Mouse (Mus musculus) MEL (cell line): ENCODE measurements at regions not wholly inside any gene's neighbourhood (a gene's known extent, or its start where the extent isn't known, plus 50 kb on each side); places are given as distances from the start of the nearest gene placed in this dataset.
A peak's percentile ranks its signal among the peaks of the same experiment; 100 is the strongest.

Experiments used
- DNase-seq: peaks from one replicate; pipeline ENCODE4 v3.0.0; 2011; ENCODE audit warnings: low read depth, low spot score
- H3K27ac ChIP-seq: 2 replicates; pipeline ENCODE4 v1.5.1; 2012; ENCODE audit warnings: low read depth, mild to moderate bottlenecking, control low read depth, low read length, moderate library complexity; ENCODE audit not compliant: control insufficient read depth
- H3K27me3 ChIP-seq, 2 experiments: fragments of 150-350 bp in 1 of 2; sonication (generic) in 1 of 2; 2 replicates each; pipeline ENCODE4 v1.6.1; 2012; ENCODE audit warnings: low read length in 2 of 2, mild to moderate bottlenecking in 2 of 2, improper control_type of control experiment in 1 of 2, moderate library complexity in 1 of 2; ENCODE audit not compliant: insufficient read depth in 2 of 2, control insufficient read depth in 1 of 2
- H3K36me3 ChIP-seq, 2 experiments: 2 replicates each; pipeline ENCODE4 v1.6.1; 2012 to 2014; ENCODE audit warnings: low read length in 2 of 2, improper control_type of control experiment in 1 of 2, inconsistent platforms in 1 of 2, mild to moderate bottlenecking in 1 of 2; ENCODE audit not compliant: insufficient read depth in 2 of 2, control insufficient read depth in 1 of 2
- H3K4me1 ChIP-seq, 2 experiments: fragments of 150-350 bp in 1 of 2; sonication (generic) in 1 of 2; 2 replicates each; pipeline ENCODE4 v1.6.1; 2012; ENCODE audit warnings: low read length in 2 of 2, improper control_type of control experiment in 1 of 2, mild to moderate bottlenecking in 1 of 2; ENCODE audit not compliant: insufficient read depth in 2 of 2, control insufficient read depth in 1 of 2
- H3K4me3 ChIP-seq, 2 experiments: fragments of 150-350 bp in 1 of 2; sonication (generic) in 1 of 2; 2 replicates each; pipeline ENCODE4 v1.5.1; 2012; ENCODE audit warnings: low read depth in 2 of 2, low read length in 2 of 2, mild to moderate bottlenecking in 2 of 2, moderate library complexity in 2 of 2, control low read depth in 1 of 2, improper control_type of control experiment in 1 of 2; ENCODE audit not compliant: control insufficient read depth in 1 of 2, insufficient read depth in 1 of 2
- H3K79me2 ChIP-seq: 2 replicates; pipeline ENCODE4 v1.6.1; 2012; ENCODE audit warnings: mild to moderate bottlenecking, low read length, moderate library complexity; ENCODE audit not compliant: control insufficient read depth, poor library complexity, insufficient read depth
- H3K9ac ChIP-seq: 2 replicates; pipeline ENCODE4 v1.6.1; 2012; ENCODE audit warnings: low read depth, mild to moderate bottlenecking, control low read depth, low read length, moderate library complexity; ENCODE audit not compliant: control insufficient read depth, poor library complexity, severe bottlenecking
- H3K9me3 ChIP-seq: fragments of 150-350 bp; sonication (generic); replicated peaks from 2 replicates; pipeline ENCODE4 v1.6.1; 2012; ENCODE audit warnings: mild to moderate bottlenecking, low read length, improper control_type of control experiment, moderate library complexity; ENCODE audit not compliant: insufficient read depth
- CHD1 ChIP-seq: IDR thresholded peaks from 2 replicates; pipeline ENCODE4 v1.6.1; 2012; ENCODE audit warnings: low read depth, mild to moderate bottlenecking, inconsistent platforms, low read length, improper control_type of control experiment
- CTCF ChIP-seq, 3 experiments: IDR thresholded peaks in 2 of 3; conservative IDR thresholded peaks in 1 of 3; 2 replicates each; pipeline ENCODE4 v1.5.1; 2011 to 2012; ENCODE audit warnings: low read length in 3 of 3, low read depth in 2 of 3, mild to moderate bottlenecking in 2 of 3, improper control_type of control experiment in 1 of 3, inconsistent platforms in 1 of 3, mixed read lengths in 1 of 3, moderate library complexity in 1 of 3; ENCODE audit not compliant: control insufficient read depth in 1 of 3, insufficient read depth in 1 of 3, poor library complexity in 1 of 3, severe bottlenecking in 1 of 3
- EP300 ChIP-seq, 2 experiments: IDR thresholded peaks; 2 replicates each; pipeline ENCODE4 v1.6.1; 2011; ENCODE audit warnings: improper control_type of control experiment in 2 of 2, low read length in 2 of 2, low read depth in 1 of 2, mild to moderate bottlenecking in 1 of 2
- ETS1 ChIP-seq: IDR thresholded peaks from 2 replicates; pipeline ENCODE4 v1.6.1; 2012; ENCODE audit warnings: low read depth, mild to moderate bottlenecking, inconsistent platforms, low read length, improper control_type of control experiment, moderate library complexity
- MAX ChIP-seq: IDR thresholded peaks from 2 replicates; pipeline ENCODE4 v1.6.1; 2011; ENCODE audit warnings: low read length, improper control_type of control experiment
- MEF2A ChIP-seq: IDR thresholded peaks from 2 replicates; pipeline ENCODE4 v1.6.1; 2014; ENCODE audit warnings: low read depth, mild to moderate bottlenecking, inconsistent platforms, low read length, improper control_type of control experiment; ENCODE audit not compliant: poor library complexity, insufficient replicate concordance, severe bottlenecking; ENCODE audit errors: extremely low read depth
- MXI1 ChIP-seq: IDR thresholded peaks from 2 replicates; pipeline ENCODE4 v1.6.1; 2011; ENCODE audit warnings: mild to moderate bottlenecking, low read depth, low read length, improper control_type of control experiment
- MYC ChIP-seq: IDR thresholded peaks from 2 replicates; pipeline ENCODE4 v1.6.1; 2011; ENCODE audit warnings: low read depth, mild to moderate bottlenecking, low read length, improper control_type of control experiment, moderate library complexity
- POLR2A ChIP-seq, 2 experiments: IDR thresholded peaks; 2 replicates each; pipeline ENCODE4 v1.6.1; 2011 to 2012; ENCODE audit warnings: low read length in 2 of 2, mild to moderate bottlenecking in 2 of 2, control low read depth in 1 of 2, improper control_type of control experiment in 1 of 2, low read depth in 1 of 2, moderate library complexity in 1 of 2; ENCODE audit not compliant: control insufficient read depth in 1 of 2, insufficient read depth in 1 of 2, poor library complexity in 1 of 2
- POLR2AphosphoS2 ChIP-seq: IDR thresholded peaks from 2 replicates; pipeline ENCODE4 v1.6.1; 2011; ENCODE audit warnings: low read length, improper control_type of control experiment
- POLR2AphosphoS5 ChIP-seq: IDR thresholded peaks from 2 replicates; pipeline ENCODE4 v1.6.1; 2012; ENCODE audit warnings: low read depth, borderline replicate concordance, mild to moderate bottlenecking, inconsistent platforms, low read length, moderate library complexity, mixed read lengths
- RCOR1 ChIP-seq: IDR thresholded peaks from 2 replicates; pipeline ENCODE4 v1.6.1; 2012; ENCODE audit warnings: low read depth, mild to moderate bottlenecking, inconsistent platforms, low read length, improper control_type of control experiment
- SMC3 ChIP-seq: IDR thresholded peaks from 2 replicates; pipeline ENCODE4 v1.6.1; 2011; ENCODE audit warnings: low read depth, low read length, improper control_type of control experiment

GRCm38 (mm10) chrX:117272809-117273208 lies 258.3 kb downstream of the H2afb1 start:
- H3K9ac ChIP-seq = no peak overlapping the region

DNA sequence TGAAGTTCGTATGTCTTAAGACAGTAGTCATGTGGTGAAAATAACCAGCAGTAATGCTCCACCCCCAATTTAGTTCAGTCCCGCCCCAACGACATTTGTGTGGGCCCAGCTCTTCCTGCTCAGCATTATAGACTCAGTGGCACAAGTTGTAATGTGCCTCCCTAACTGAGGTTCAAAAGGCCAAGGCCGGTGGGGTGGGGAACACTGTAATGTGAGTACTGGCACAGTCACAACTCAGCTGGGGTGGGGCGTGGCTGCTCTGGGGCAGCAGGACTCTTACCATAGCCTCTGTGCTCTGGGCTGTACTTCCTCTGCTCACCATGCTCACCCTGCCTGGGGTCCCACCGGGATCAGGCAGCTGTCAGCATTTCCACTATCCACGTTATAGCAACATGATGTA lies 283.9 kb downstream of the H2afb1 start:
- no peaks in the 10 kb centered on the region for H3K4me1 ChIP-seq
- no peaks in the 10 kb centered on the region for H3K36me3 ChIP-seq
- no peak overlapping the region for H3K4me3 ChIP-seq
- H3K27me3 ChIP-seq = no peaks in the 10 kb centered on the region
- H3K9ac ChIP-seq = no peak overlapping the region
- H3K27ac ChIP-seq = no peak overlapping the region
- TF ChIP-seq MXI1 (no peak), MAX (no peak), CHD1 (no peak)
- no peaks in the 10 kb centered on the region for H3K79me2 ChIP-seq
- no peak for DNase-seq
- H3K9me3 ChIP-seq = no peaks in the 10 kb centered on the region

More at GRCm38 (mm10) chrX:117272809-117273208, 258.3 kb downstream of the H2afb1 start:
- Histone ChIP-seq H3K27ac (no peak overlapping the region), H3K36me3 (no peaks in the 10 kb centered on the region), H3K9me3 (no peaks in the 10 kb centered on the region), H3K79me2 (no peaks in the 10 kb centered on the region), H3K4me3 (no peak overlapping the region), H3K4me1 (no peaks in the 10 kb centered on the region; a peak in 1 of 4 replicates), H3K27me3 (no peaks in the 10 kb centered on the region)
- TF ChIP-seq POLR2AphosphoS2 = no peak
- peak; percentile 55 to 56; a peak in 3 of 4 replicates for TF ChIP-seq EP300 (IDR thresholded peaks at IDR 0.05; ENCODE audit: low read depth in 1 of 2, low read length in 2 of 2)
- DNase-seq = peak; percentile 14

DNA sequence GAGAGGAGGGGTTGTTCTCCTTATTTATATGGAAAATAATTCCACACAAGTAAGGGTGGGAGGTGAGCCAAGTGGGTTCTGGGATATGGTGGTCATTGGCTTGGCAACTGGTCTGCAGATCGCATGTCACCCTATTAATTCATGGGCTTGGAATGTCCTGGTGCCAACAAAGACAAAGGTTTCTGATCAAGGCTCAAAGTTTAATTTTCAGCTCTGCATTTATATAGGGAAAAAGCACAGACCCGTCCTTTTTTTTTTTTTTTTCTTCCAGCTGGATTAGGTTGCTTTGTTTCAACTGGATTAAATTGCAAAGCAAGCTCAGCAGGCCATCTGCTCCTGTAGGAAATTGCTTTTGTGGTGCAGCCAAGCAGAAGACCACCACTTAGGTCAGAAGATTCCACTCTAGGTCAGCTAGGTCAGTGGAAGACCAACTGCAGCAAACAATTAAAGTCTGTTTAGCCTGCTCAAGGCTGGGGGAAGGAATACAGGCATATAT lies 285.2 kb downstream of the H2afb1 start:
- Histone ChIP-seq H3K27ac (no peak overlapping the region), H3K9ac (no peak overlapping the region), H3K4me3 (no peak overlapping the region), H3K27me3 (no peaks in the 10 kb centered on the region), H3K79me2 (no peaks in the 10 kb centered on the region), H3K9me3 (no peaks in the 10 kb centered on the region), H3K4me1 (no peaks in the 10 kb centered on the region), H3K36me3 (no peaks in the 10 kb centered on the region)
- no peak for TF ChIP-seq ETS1
- TF ChIP-seq MYC = no peak
- no peak for TF ChIP-seq MEF2A
- no peak for TF ChIP-seq RCOR1
- TF ChIP-seq CTCF (IDR thresholded peaks at IDR 0.05 in 2 of 3, conservative IDR thresholded peaks at IDR 0.05 in 1 of 3; ENCODE audit: control insufficient read depth in 1 of 3, insufficient read depth in 1 of 3, low read depth in 2 of 3, low read length in 3 of 3, poor library complexity in 1 of 3, severe bottlenecking in 1 of 3) = no peak
- TF ChIP-seq POLR2A (IDR thresholded peaks at IDR 0.05; ENCODE audit: control insufficient read depth in 1 of 2, insufficient read depth in 1 of 2, low read depth in 1 of 2, low read length in 2 of 2, poor library complexity in 1 of 2) = no peak
- no peak for TF ChIP-seq SMC3
- no peak for TF ChIP-seq POLR2AphosphoS5
- DNase-seq = no peak
